Mouse (Mus musculus) cerebellum, adult 2 months (tissue): ENCODE measurements at regions not wholly inside any gene's neighbourhood (a gene's known extent, or its start where the extent isn't known, plus 50 kb on each side); places are given as distances from the start of the nearest gene placed in this dataset.

Source experiments
- CTCF ChIP-seq: fragments of 200-500 bp; IDR thresholded peaks from 2 replicates; pipeline ENCODE4 v1.5.1; 2011; ENCODE audit warnings: low read depth, mild to moderate bottlenecking, control low read depth, low read length, moderate library complexity, borderline replicate concordance; ENCODE audit not compliant: insufficient read depth
- POLR2A ChIP-seq: fragments of 200-500 bp; IDR thresholded peaks from 2 replicates; pipeline ENCODE4 v1.6.1; 2011; ENCODE audit warnings: low read length, control low read depth, borderline replicate concordance; ENCODE audit not compliant: insufficient read depth

DNA sequence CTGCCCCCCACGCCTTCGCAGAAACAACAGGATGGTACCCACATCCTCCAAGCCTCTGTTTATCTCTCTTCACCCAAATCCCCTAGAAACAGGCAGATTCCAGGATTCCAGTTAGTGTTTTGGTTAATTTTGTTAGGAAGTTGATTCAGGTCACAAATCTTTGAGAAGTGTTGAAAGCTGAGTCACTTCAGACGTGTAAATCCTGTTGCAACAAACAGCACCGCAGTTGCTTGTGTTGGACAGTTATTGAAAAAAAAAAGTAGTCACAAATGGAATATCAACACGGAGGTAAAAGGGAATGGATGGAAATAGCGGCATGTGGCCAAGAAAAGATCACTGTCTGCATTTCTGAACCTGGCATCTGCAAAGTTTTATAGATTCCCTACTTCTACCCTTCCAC, 831.0 kb downstream of the Kcnj2 start:
- TF ChIP-seq CTCF (no peak), POLR2A (no peak)
